Mouse (Mus musculus): ENCODE measurements at regions not wholly inside any gene's neighbourhood (a gene's known extent, or its start where the extent isn't known, plus 50 kb on each side); places are given as distances from the start of the nearest gene placed in this dataset.

GRCm38 (mm10) chr19:54117676-54118075, 73.7 kb downstream of the Adra2a start:
- TF ChIP-seq USF1 (IDR thresholded peaks at IDR 0.05; ENCODE audit: low read depth) (no peak), POLR2A (IDR thresholded peaks at IDR 0.05; ENCODE audit: insufficient read length, low read depth) (no peak), E2F4 (IDR thresholded peaks at IDR 0.05; ENCODE audit: insufficient read depth) (no peak), TCF12 (IDR thresholded peaks at IDR 0.05; ENCODE audit: insufficient read depth, poor library complexity, severe bottlenecking) (no peak), SRF (IDR thresholded peaks at IDR 0.05; ENCODE audit: control insufficient read depth, insufficient read length, low read depth) (no peak), POLR2AphosphoS2 (IDR thresholded peaks at IDR 0.05; ENCODE audit: insufficient read length, low read depth) (no peak), CEBPB (IDR thresholded peaks at IDR 0.05; ENCODE audit: insufficient read depth, poor library complexity, severe bottlenecking) (no peak), MYOD1 (IDR thresholded peaks at IDR 0.05; ENCODE audit: control insufficient read depth in 1 of 3, insufficient read length in 2 of 3, low read depth in 2 of 3) (peak in 1 of 3 experiments; percentile 8), MYOG (IDR thresholded peaks at IDR 0.05; ENCODE audit: control insufficient read depth in 1 of 3, insufficient read depth in 1 of 3, insufficient read length in 2 of 3, low read depth in 2 of 3) (no peak), MAX (IDR thresholded peaks at IDR 0.05; ENCODE audit: low read depth) (no peak), REST (IDR thresholded peaks at IDR 0.05; ENCODE audit: insufficient read depth, insufficient read length) (no peak)

All from myocyte (in vitro differentiated cells).